Mouse (Mus musculus): ENCODE results near the gene Tanc2. TPM values are rescaled to one million over a fixed set of nuclear protein-coding genes. Genes with fewer than 3 reads are reported as not detected.

The Tanc2 gene
- polyA plus RNA-seq, 1 experiment from 2014 or later = 11.0 TPM

GRCm38 (mm10) chr11:105936200-105936599 is 346.4 kb downstream of the Tanc2 start:
- Histone ChIP-seq H3K4me3 (ENCODE audit: inconsistent target) (no peak overlapping the region), H3K36me3 (ENCODE audit: inconsistent target) (no peaks in the 10 kb centered on the region), H3K27ac (no peak overlapping the region), H3K79me2 (ENCODE audit: inconsistent target) (no peaks in the 10 kb centered on the region)
- 84% methylated on average over 5 of the region's 6 CpGs for WGBS (ENCODE audit: missing documents)

DNA sequence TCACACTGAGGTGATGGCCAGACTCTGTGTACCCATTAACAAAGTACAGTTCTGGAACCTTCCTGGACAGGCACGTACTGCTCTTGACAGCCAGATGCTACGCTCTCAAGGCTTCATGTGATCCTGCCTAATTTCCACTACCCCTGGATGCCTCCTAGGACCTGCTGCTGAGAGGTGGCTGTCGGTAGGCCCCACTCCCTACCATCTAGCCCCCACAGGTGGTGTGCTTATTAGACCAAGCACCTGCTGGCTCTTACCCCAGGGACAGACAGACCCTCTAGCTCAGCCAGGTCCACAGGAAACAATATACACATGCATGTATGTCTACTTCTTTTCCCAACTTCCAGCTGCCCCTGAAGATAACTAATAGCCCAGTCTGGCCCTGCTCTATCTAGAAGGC is 347.2 kb downstream of the Tanc2 start:
- no peaks in the 10 kb centered on the region for H3K36me3 ChIP-seq (ENCODE audit: inconsistent target)
- H3K27ac ChIP-seq = no peak overlapping the region
- 98% methylated on average over 3 of the region's 3 CpGs for WGBS (ENCODE audit: missing documents)
- no peak overlapping the region for H3K4me3 ChIP-seq (ENCODE audit: inconsistent target)
- H3K79me2 ChIP-seq (ENCODE audit: inconsistent target) = no peaks in the 10 kb centered on the region

DNA sequence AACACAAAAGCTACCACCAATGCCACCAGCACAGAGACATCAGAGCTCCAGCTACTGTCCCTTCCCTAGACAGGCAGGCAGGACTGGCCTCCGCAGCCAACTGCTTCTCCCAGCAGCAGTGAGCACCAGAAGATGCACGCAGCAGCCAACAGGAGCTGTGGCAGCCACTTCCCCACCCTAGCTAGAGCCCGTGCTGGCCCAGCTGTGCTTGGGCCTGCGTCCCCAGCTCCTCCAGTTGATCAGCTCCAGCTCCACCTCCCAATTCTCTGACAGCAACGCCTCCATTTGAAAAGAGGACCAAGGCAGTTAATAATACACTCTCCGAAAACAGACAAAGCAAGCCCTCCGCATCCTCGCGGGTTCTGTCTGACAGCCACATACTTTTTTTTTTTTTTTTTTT is 349.0 kb downstream of the Tanc2 start:
- H3K36me3 ChIP-seq (ENCODE audit: inconsistent target) = no peaks in the 10 kb centered on the region
- WGBS (ENCODE audit: missing documents) = 66% methylated on average over 9 of the region's 9 CpGs

GRCm38 (mm10) chr11:105941973-105942372 is 352.2 kb downstream of the Tanc2 start:
- Histone ChIP-seq H3K27ac (no peak overlapping the region), H3K79me2 (ENCODE audit: inconsistent target) (no peaks in the 10 kb centered on the region), H3K36me3 (ENCODE audit: inconsistent target) (no peaks in the 10 kb centered on the region), H3K4me3 (ENCODE audit: inconsistent target) (no peak overlapping the region)
- WGBS (ENCODE audit: missing documents) = 88% methylated on average over 8 of the region's 8 CpGs

More for the DNA sequence above, 349.0 kb downstream of the Tanc2 start:
- Histone ChIP-seq H3K27ac (no peak overlapping the region), H3K79me2 (ENCODE audit: inconsistent target) (no peaks in the 10 kb centered on the region), H3K4me3 (ENCODE audit: inconsistent target) (no peak overlapping the region)

GRCm38 (mm10) chr11:105943133-105944102 is 353.6 kb downstream of the Tanc2 start:
- Histone ChIP-seq H3K27ac (no peak overlapping the region), H3K79me2 (ENCODE audit: inconsistent target) (no peaks in the 10 kb centered on the region), H3K4me3 (ENCODE audit: inconsistent target) (no peak overlapping the region), H3K36me3 (ENCODE audit: inconsistent target) (no peaks in the 10 kb centered on the region)
- 12% methylated on average over 38 of the region's 47 CpGs for WGBS (ENCODE audit: missing documents)

DNA sequence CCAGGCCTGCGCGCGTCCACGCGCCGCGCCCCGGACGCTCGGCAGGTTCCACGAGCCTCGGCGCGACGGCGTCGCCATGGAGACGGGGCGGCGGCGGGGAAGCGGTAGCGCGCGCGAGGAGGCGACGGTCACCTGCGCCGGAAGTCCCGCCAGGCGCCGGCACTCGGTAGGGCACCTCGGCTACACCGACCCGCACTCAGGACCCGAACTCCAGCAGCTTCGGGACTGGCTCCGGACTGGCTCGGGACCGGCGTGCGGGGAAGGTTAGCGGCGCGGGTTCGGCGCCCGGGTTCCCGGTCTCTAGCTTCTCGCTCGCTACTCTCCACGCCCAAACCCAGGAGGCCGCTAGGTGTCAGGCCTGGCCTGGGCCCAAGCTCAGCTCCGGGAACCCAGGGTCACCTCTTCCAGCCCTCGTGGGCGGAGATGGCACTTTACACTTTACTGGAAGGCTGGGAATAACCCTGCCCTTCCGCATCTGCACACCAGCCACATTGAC is 354.4 kb downstream of the Tanc2 start:
- Histone ChIP-seq H3K27ac (no peak overlapping the region), H3K36me3 (ENCODE audit: inconsistent target) (no peaks in the 10 kb centered on the region), H3K4me3 (ENCODE audit: inconsistent target) (no peak overlapping the region), H3K79me2 (ENCODE audit: inconsistent target) (no peaks in the 10 kb centered on the region)
- WGBS (ENCODE audit: missing documents) = 2% methylated on average over 56 of the region's 59 CpGs

- Histone ChIP-seq H3K4me3 (ENCODE audit: inconsistent target) (no peak overlapping the region), H3K27ac (no peak overlapping the region), H3K79me2 (ENCODE audit: inconsistent target) (no peaks in the 10 kb centered on the region), H3K36me3 (ENCODE audit: inconsistent target) (no peaks in the 10 kb centered on the region)
- WGBS (ENCODE audit: missing documents) = 88% methylated on average over 16 of the region's 16 CpGs
These were observed 355.2 kb downstream of the Tanc2 start for GRCm38 (mm10) chr11:105944770-105945672.

DNA sequence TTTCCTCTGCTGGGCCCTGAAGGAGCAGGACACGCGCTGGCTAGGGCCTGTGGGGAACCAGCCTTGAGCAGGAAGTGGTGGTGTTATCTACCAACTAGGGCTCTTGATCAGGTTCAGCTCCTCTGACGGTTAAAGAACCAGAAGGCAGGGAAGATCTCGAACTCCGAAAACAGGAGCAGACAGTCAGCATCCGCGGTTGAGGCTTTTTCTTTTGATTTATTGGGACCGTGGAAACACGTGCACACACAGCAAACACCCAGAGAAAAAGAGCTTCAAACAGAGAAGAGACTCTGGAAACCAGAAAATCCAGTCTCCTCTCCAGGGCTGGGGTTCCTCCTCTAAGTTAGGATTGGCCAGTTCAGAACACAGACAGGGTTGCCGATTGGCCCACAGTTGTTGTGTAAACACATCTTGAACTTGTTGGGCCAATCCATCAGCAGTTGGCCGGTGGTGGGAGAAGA is 356.9 kb downstream of the Tanc2 start:
- H3K27ac ChIP-seq = no peak overlapping the region
- WGBS (ENCODE audit: missing documents) = 31% methylated on average over 11 of the region's 11 CpGs
- no peaks in the 10 kb centered on the region for H3K36me3 ChIP-seq (ENCODE audit: inconsistent target)
- H3K4me3 ChIP-seq (ENCODE audit: inconsistent target) = no peak overlapping the region
- H3K79me2 ChIP-seq (ENCODE audit: inconsistent target) = no peaks in the 10 kb centered on the region

- Histone ChIP-seq H3K27ac (no peak overlapping the region), H3K36me3 (ENCODE audit: inconsistent target) (no peaks in the 10 kb centered on the region), H3K79me2 (ENCODE audit: inconsistent target) (no peaks in the 10 kb centered on the region), H3K4me3 (ENCODE audit: inconsistent target) (no peak overlapping the region)
- WGBS (ENCODE audit: missing documents) = 19% methylated on average over 2 of the region's 2 CpGs
These were observed 358.5 kb downstream of the Tanc2 start for GRCm38 (mm10) chr11:105948255-105948654.

- no peak overlapping the region for H3K27ac ChIP-seq
- WGBS (ENCODE audit: missing documents) = 98% methylated on average over 4 of the region's 4 CpGs
These were observed 360.7 kb downstream of the Tanc2 start for GRCm38 (mm10) chr11:105950519-105950918.

GRCm38 (mm10) chr11:105951601-105952044 is 361.8 kb downstream of the Tanc2 start:
- Histone ChIP-seq H3K27ac (no peak overlapping the region), H3K79me2 (ENCODE audit: inconsistent target) (no peaks in the 10 kb centered on the region), H3K36me3 (ENCODE audit: inconsistent target) (no peaks in the 10 kb centered on the region), H3K4me3 (ENCODE audit: inconsistent target) (no peak overlapping the region)
- WGBS (ENCODE audit: missing documents) = 93% methylated on average over 3 of the region's 3 CpGs

More at GRCm38 (mm10) chr11:105950519-105950918, 360.7 kb downstream of the Tanc2 start:
- no peaks in the 10 kb centered on the region for H3K36me3 ChIP-seq (ENCODE audit: inconsistent target)
- no peak overlapping the region for H3K4me3 ChIP-seq (ENCODE audit: inconsistent target)
- H3K79me2 ChIP-seq (ENCODE audit: inconsistent target) = no peaks in the 10 kb centered on the region

GRCm38 (mm10) chr11:105952111-105952510 is 362.3 kb downstream of the Tanc2 start:
- no peaks in the 10 kb centered on the region for H3K36me3 ChIP-seq (ENCODE audit: inconsistent target)
- no peaks in the 10 kb centered on the region for H3K79me2 ChIP-seq (ENCODE audit: inconsistent target)
- no peak overlapping the region for H3K4me3 ChIP-seq (ENCODE audit: inconsistent target)
- 97% methylated on average over 9 of the region's 9 CpGs for WGBS (ENCODE audit: missing documents)
- no peak overlapping the region for H3K27ac ChIP-seq

- Histone ChIP-seq H3K36me3 (ENCODE audit: inconsistent target) (no peaks in the 10 kb centered on the region), H3K27ac (no peak within 1 kb of the TSS), H3K79me2 (ENCODE audit: inconsistent target) (no peaks in the 10 kb centered on the region), H3K4me3 (ENCODE audit: inconsistent target) (no peak within 1 kb of the TSS)
- WGBS (ENCODE audit: missing documents) = 89% methylated on average over 12 of the region's 12 CpGs
These were observed 363.2 kb downstream of the Tanc2 start, which contains the start of gene Cyb561 for GRCm38 (mm10) chr11:105952911-105953386. Gene Cyb561 (minus strand): TSS chr11:105953336.

DNA sequence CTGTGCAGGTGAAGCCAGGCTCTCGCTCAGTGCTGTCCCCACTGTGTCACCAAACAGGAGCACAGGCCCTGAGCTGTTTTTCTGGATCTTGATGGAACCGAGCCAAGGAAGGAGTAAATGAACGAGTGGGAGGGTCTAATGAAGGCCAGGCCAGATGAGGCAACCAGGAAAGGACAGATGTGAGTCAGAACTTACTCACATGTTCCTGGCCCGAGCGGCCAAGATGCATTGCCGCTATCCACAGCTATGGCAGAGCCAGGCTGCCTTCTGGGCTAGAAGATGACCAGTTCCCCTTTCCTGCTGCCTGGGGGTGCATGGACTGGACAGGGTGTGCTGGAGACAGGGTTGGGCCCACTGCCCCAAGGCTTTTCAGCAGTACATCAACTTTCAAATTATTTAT is 363.6 kb downstream of the Tanc2 start:
- Histone ChIP-seq H3K79me2 (ENCODE audit: inconsistent target) (no peaks in the 10 kb centered on the region), H3K27ac (no peak overlapping the region), H3K36me3 (ENCODE audit: inconsistent target) (no peaks in the 10 kb centered on the region), H3K4me3 (ENCODE audit: inconsistent target) (no peak overlapping the region)
- 51% methylated on average over 6 of the region's 6 CpGs for WGBS (ENCODE audit: missing documents)

All from macrophage (primary cell).